Mouse (Mus musculus) olfactory bulb, adult 2 months (tissue): ENCODE results near the gene Nacad.

Experiments
- CTCF ChIP-seq: fragments of 200-500 bp; IDR thresholded peaks from 2 replicates; pipeline ENCODE4 v1.5.1; 2012; ENCODE audit warnings: low read depth, mild to moderate bottlenecking, low read length, moderate library complexity; ENCODE audit not compliant: insufficient read depth
- POLR2A ChIP-seq: fragments of 200-500 bp; IDR thresholded peaks from 2 replicates; pipeline ENCODE4 v1.6.1; 2012; ENCODE audit warnings: mild to moderate bottlenecking, low read depth, low read length, moderate library complexity; ENCODE audit not compliant: insufficient read depth

- TF ChIP-seq CTCF: no peak
- no peak for TF ChIP-seq POLR2A
These were observed 30.3 kb upstream of the Nacad start for GRCm38 (mm10) chr11:6636150-6636549.
